Mouse (Mus musculus): ENCODE data around the gene Hoxb1. TPM values are rescaled to one million over a fixed set of nuclear protein-coding genes. Genes with fewer than 3 reads are reported as not detected.

Hoxb1 gene
- polyA plus RNA-seq, 1 experiment from 2014 or later = not detected

DNA sequence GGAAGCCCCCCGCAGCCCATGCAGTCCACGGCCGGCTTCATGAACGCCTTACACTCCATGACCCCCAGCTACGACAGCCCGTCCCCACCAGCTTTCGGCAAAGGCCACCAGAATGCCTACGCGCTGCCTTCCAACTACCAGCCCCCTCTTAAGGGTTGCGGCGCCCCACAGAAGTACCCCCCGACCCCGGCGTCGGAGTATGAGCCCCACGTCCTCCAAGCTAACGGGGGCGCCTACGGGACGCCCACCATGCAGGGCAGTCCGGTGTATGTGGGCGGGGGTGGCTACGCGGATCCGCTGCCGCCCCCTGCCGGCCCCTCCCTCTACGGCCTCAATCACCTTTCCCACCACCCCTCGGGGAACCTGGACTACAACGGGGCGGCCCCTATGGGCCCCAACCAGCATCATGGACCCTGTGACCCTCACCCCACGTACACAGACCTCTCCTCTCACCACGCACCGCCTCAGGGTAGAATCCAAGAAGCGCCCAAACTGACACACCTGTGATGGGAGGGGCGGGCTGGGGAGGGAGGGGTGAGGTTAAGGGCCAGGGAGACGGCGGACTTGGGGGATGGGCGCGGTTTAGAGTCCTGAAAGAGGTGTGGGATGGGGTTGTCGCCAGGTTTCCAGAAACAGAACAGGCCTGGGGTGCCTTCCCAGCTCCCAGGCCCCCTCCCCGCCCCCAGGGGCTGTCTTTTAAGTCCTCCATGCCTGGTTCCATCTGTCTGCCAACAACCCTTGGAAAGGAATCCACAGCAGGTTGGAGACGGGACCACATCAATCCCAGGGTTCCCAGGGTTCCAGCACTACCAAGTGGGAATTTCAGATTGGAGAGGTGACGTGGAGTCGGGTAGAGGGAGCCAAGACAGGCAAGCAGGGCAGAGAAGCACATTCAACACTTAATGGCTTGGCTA lies 19.4 kb upstream of the Hoxb1 start:
- Histone ChIP-seq H3K36me3 (0 out of 2 replicates have a peak, but pooled peaks cover 3% of the 10 kb centered on the region), H3K27ac (peak overlapping the region; percentile 88), H3K4me3 (replicated peaks) (peak overlapping the region; percentile 32), H3K9ac (peak overlapping the region; percentile 43), H3K4me1 (replicated peaks) (peaks cover 65% of the 10 kb centered on the region), H3K9me3 (no peaks in the 10 kb centered on the region), H3K4me2 (replicated peaks) (peak overlapping the region; percentile 85), H3K27me3 (replicated peaks) (peaks cover 15% of the 10 kb centered on the region)
- WGBS = 12% methylated on average over 45 of the region's 45 CpGs
- 0 out of 2 replicates have a peak, but pooled peaks have one; percentile 3 for ATAC-seq

- Histone ChIP-seq H3K4me1 (replicated peaks) (peaks cover 61% of the 10 kb centered on the region), H3K27me3 (replicated peaks) (peaks cover 15% of the 10 kb centered on the region), H3K9ac (no peak overlapping the region), H3K4me3 (replicated peaks) (no peak overlapping the region), H3K4me2 (replicated peaks) (no peak overlapping the region; the same call in 1 of the 2 replicates), H3K9me3 (no peaks in the 10 kb centered on the region), H3K36me3 (0 out of 2 replicates have a peak, but pooled peaks cover 3% of the 10 kb centered on the region), H3K27ac (peak overlapping the region; percentile 88)
- WGBS = 37% methylated on average over 5 of the region's 5 CpGs
- no peak for ATAC-seq
Observed at GRCm38 (mm10) chr11:96346916-96347520, 18.5 kb upstream of the Hoxb1 start.

DNA sequence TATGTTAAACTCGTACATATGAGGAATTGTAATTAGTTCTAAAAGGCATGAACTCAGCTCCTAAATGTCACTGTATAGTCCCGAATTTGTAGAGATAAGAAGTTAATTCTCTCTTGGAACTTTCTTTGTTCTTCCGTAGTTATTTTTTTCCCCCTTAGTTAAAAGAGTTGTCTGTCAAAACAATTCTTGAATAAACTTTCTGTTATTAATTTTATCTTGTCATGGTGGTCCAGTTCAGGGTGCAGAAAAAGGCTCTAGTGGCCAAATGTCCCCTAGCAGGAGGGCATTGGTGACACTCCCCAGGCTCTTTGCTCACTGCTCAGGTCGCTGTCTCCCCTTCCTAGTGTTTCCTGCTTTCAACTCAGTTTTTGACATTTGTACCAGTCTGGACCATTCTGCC lies 17.8 kb upstream of the Hoxb1 start:
- Histone ChIP-seq H3K27ac (peak overlapping the region; percentile 80), H3K4me2 (replicated peaks) (0 out of 2 replicates have a peak overlapping the region, but pooled peaks have one; percentile 26), H3K27me3 (replicated peaks) (peaks cover 15% of the 10 kb centered on the region), H3K4me1 (replicated peaks) (peaks cover 59% of the 10 kb centered on the region), H3K9ac (no peak overlapping the region), H3K9me3 (no peaks in the 10 kb centered on the region), H3K4me3 (replicated peaks) (no peak overlapping the region), H3K36me3 (0 out of 2 replicates have a peak, but pooled peaks cover 3% of the 10 kb centered on the region)
- ATAC-seq = no peak
- WGBS = 28% methylated on average over 4 of the region's 4 CpGs

DNA sequence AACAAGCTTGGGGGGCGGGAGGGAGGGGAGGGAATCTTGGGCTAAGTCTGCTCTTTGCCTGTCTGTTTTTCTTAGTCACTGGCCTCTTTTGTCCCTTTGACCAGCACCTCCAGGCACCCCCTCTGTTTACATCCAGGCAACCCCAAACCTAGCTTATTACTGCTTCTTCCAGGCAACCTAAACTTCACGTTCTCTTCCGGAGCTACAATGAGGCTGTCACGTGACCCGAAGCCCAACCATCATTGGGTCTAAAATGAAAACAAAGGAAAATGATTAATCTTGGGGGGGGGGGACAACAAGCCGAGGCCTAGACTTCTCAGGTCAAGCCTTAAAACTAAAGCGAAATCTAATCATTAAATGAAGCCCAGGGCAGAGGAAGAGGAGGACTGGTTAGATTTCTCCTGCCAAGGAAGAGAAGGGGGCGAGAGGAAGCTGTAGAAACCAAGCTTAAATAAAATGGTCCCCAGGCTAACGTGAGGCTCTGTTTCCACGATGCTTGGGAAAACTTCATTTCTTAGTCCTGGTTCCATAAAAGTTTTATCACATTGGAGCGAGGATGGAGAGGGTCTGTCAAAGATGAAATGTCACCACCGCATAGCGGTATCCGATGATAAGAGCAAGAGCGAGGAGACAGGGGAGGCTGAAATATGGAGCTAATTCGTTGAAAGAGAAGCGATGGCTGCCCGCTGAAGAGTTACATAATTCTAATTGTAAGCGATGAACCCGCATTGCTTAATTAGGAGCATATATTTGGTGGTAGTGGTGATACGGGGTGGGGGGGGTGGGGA lies 17.2 kb upstream of the Hoxb1 start:
- Histone ChIP-seq H3K27me3 (replicated peaks) (peaks cover 15% of the 10 kb centered on the region), H3K9ac (no peak overlapping the region), H3K4me3 (replicated peaks) (0 out of 2 replicates have a peak overlapping the region, but pooled peaks have one; percentile 1), H3K27ac (peak overlapping the region; percentile 80), H3K4me2 (replicated peaks) (0 out of 2 replicates have a peak overlapping the region, but pooled peaks have one; percentile 26), H3K4me1 (replicated peaks) (peaks cover 57% of the 10 kb centered on the region), H3K36me3 (0 out of 2 replicates have a peak, but pooled peaks cover 3% of the 10 kb centered on the region), H3K9me3 (no peaks in the 10 kb centered on the region)
- ATAC-seq = no peak
- WGBS = 27% methylated on average over 21 of the region's 21 CpGs

GRCm38 (mm10) chr11:96348988-96349387 lies 16.6 kb upstream of the Hoxb1 start:
- 0 out of 2 replicates have a peak, but pooled peaks cover 3% of the 10 kb centered on the region for H3K36me3 ChIP-seq
- no peak for ATAC-seq
- H3K27ac ChIP-seq = peak overlapping the region; percentile 80
- no peaks in the 10 kb centered on the region for H3K9me3 ChIP-seq
- H3K4me1 ChIP-seq (replicated peaks) = peaks cover 52% of the 10 kb centered on the region
- 30% methylated on average over 3 of the region's 3 CpGs for WGBS
- no peak overlapping the region for H3K4me3 ChIP-seq (replicated peaks)
- H3K9ac ChIP-seq = no peak overlapping the region
- H3K27me3 ChIP-seq (replicated peaks) = peaks cover 15% of the 10 kb centered on the region
- no peak overlapping the region for H3K4me2 ChIP-seq (replicated peaks)

DNA sequence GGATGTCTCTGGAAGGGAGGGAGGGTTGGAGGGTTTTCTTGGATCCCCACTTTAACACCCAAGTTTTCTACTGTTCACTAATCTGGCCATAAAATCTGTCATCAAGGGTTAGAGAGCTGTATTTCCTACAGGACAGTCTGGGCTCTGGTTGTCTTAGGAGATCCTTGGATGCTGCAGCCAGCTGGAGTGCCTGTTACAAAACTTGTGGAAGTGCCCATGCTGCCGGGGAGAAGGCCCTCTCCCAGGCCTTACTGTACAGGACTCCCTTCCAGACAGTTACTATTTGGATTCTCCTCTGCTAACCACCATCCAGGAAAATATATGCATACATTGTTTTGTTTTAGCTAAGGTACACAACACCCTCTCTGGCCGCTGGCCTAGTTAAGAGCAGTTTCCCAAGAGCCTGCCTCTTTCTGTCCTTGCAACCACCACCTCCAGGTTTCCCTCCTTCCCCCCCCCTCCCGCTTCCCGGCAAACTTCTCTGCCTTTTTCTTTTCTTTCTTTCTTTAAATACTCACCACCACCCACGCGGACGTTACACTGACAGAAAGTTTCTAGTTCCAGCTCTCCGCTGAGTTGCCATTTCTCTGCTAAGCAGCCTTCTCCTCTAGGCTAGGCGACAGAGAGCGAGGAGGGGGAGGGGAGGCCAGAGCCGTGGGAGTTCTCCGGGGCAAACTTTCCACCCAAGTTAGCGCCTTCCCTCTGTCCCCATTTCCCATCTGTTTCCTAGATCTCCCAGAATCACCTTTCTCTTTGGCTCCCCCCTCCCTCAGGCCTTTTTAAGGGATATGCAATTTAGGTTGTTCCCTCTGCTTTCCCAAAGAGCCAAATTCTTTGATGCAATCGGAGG lies 15.8 kb upstream of the Hoxb1 start:
- 0 out of 2 replicates have a peak, but pooled peaks cover 3% of the 10 kb centered on the region for H3K36me3 ChIP-seq
- peak overlapping the region; percentile 45 for H3K4me2 ChIP-seq (replicated peaks)
- H3K4me3 ChIP-seq (replicated peaks) = peak overlapping the region; percentile 15; the same call in 1 of the 2 replicates
- H3K4me1 ChIP-seq (replicated peaks) = peaks cover 49% of the 10 kb centered on the region
- H3K27ac ChIP-seq = peak overlapping the region; percentile 80
- 21% methylated on average over 14 of the region's 14 CpGs for WGBS
- no peaks in the 10 kb centered on the region for H3K9me3 ChIP-seq
- H3K27me3 ChIP-seq (replicated peaks) = peaks cover 8% of the 10 kb centered on the region
- peak overlapping the region; percentile 32 for H3K9ac ChIP-seq
- no peak for ATAC-seq

GRCm38 (mm10) chr11:96350341-96350624 lies 15.3 kb upstream of the Hoxb1 start, which contains the start of gene Hoxb2:
Hoxb2 (plus strand) TSS chr11:96350525.
- Histone ChIP-seq H3K9me3 (no peaks in the 10 kb centered on the region), H3K9ac (peak within 1 kb of the TSS; percentile 32), H3K4me3 (replicated peaks) (peak within 1 kb of the TSS; percentile 66), H3K4me1 (replicated peaks) (peaks cover 45% of the 10 kb centered on the region), H3K27ac (peak within 1 kb of the TSS; percentile 94), H3K27me3 (replicated peaks) (peaks cover 5% of the 10 kb centered on the region; the same call in 1 of the 2 replicates), H3K36me3 (0 out of 2 replicates have a peak, but pooled peaks cover 3% of the 10 kb centered on the region), H3K4me2 (replicated peaks) (peak within 1 kb of the TSS; percentile 85)
- 35% methylated on average over 2 of the region's 2 CpGs for WGBS
- ATAC-seq = no peak

GRCm38 (mm10) chr11:96350791-96351190 lies 14.8 kb upstream of the Hoxb1 start:
- H3K27me3 ChIP-seq (replicated peaks) = peaks cover 3% of the 10 kb centered on the region; the same call in 1 of the 2 replicates
- H3K4me1 ChIP-seq (replicated peaks) = peaks cover 40% of the 10 kb centered on the region
- H3K9me3 ChIP-seq = no peaks in the 10 kb centered on the region
- no peak for ATAC-seq
- WGBS = 55% methylated on average over 2 of the region's 2 CpGs
- H3K27ac ChIP-seq = peak overlapping the region; percentile 94
- H3K9ac ChIP-seq = no peak overlapping the region
- peak overlapping the region; percentile 85 for H3K4me2 ChIP-seq (replicated peaks)
- H3K36me3 ChIP-seq = 0 out of 2 replicates have a peak, but pooled peaks cover 3% of the 10 kb centered on the region
- no peak overlapping the region for H3K4me3 ChIP-seq (replicated peaks)

DNA sequence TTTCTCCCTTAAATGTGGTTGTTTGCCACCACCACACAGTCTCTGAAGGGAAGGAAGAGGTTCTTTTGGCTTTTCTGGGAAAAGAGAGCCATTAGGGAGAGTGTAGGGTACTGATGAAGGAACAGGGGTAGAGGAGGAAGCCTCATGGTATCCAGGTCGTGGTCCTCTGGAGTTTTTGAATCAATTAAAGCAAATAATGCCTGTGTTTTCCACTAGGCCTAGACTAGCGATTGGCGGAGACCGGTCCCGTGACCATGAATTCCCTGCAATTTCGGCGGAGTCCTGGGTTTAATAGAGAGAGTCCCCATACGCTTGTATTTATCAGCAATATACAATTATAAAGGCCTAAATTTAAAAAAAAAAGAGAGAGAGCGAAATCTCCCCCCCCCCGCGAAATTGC lies 14.2 kb upstream of the Hoxb1 start:
- H3K9ac ChIP-seq = peak overlapping the region; percentile 84; the same call in 1 of the 2 replicates
- ATAC-seq = peak; percentile 38; the same call in 1 of the 2 replicates
- peak overlapping the region; percentile 94 for H3K27ac ChIP-seq
- H3K36me3 ChIP-seq = 0 out of 2 replicates have a peak, but pooled peaks cover 3% of the 10 kb centered on the region
- no peaks in the 10 kb centered on the region; the same call in 1 of the 2 replicates for H3K27me3 ChIP-seq (replicated peaks)
- H3K4me3 ChIP-seq (replicated peaks) = peak overlapping the region; percentile 66
- no peaks in the 10 kb centered on the region for H3K9me3 ChIP-seq
- H3K4me1 ChIP-seq (replicated peaks) = peaks cover 35% of the 10 kb centered on the region
- 15% methylated on average over 11 of the region's 11 CpGs for WGBS
- peak overlapping the region; percentile 85 for H3K4me2 ChIP-seq (replicated peaks)

DNA sequence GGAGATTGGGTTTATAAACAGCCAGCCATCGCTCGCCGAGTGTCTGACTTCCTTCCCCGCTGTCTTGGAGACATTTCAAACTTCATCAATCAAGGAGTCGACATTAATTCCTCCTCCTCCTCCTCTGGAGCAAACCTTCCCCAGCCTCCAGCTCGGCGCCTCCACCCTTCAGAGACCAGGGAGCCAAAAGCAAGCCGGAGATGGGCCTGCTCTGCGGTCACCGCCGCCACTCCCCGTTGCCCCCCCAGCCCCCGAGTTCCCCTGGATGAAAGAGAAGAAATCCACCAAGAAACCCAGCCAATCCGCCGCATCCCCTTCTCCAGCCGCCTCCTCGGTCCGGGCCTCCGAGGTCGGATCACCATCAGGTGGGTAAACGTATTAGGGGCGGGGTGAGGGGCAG lies 13.7 kb upstream of the Hoxb1 start:
- H3K27ac ChIP-seq = peak overlapping the region; percentile 94
- 6% methylated on average over 22 of the region's 22 CpGs for WGBS
- ATAC-seq = peak; percentile 65
- H3K27me3 ChIP-seq (replicated peaks) = no peaks in the 10 kb centered on the region; the same call in 1 of the 2 replicates
- no peaks in the 10 kb centered on the region for H3K36me3 ChIP-seq
- no peaks in the 10 kb centered on the region for H3K9me3 ChIP-seq
- peak overlapping the region; percentile 66 for H3K4me3 ChIP-seq (replicated peaks)
- H3K4me2 ChIP-seq (replicated peaks) = peak overlapping the region; percentile 85
- H3K4me1 ChIP-seq (replicated peaks) = peaks cover 30% of the 10 kb centered on the region
- peak overlapping the region; percentile 84 for H3K9ac ChIP-seq

Measured in intestine, embryonic 15.5 days (tissue).